Mouse (Mus musculus): ENCODE data around the gene Dlg2.

DNA sequence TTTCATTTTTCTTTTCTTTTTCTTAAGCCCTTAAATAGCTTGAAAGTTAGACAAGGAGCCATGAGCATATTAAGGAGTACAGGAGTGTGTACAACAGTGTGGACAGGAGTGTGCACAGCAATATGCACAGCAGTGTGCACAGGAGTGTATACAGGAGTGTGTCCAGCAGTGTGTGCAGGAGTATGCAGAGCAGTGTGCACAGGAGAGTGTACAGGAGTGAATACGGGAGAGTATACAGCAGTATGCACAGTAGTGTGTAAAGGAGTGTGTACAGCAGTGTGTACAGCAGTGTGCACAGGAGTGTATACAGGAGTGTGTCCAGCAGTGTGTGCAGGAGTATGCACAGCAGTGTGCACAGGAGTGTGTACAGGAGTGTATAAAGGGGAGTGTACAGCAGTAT is 1671.0 kb downstream of the Dlg2 start:
- TF ChIP-seq CTCF (IDR thresholded peaks at IDR 0.05; ENCODE audit: insufficient read depth, low read length) (no peak), POLR2A (IDR thresholded peaks at IDR 0.05; ENCODE audit: borderline replicate concordance, extremely low read depth, low read depth, low read length) (no peak)
